Mouse (Mus musculus) kidney, postnatal 14 days (tissue): ENCODE measurements around the gene Mrpl46.
A peak's percentile ranks its signal among the peaks of the same experiment; 100 is the strongest.

Experiments
- DNase-seq: peaks from one replicate; pipeline ENCODE4 v3.0.0; 2022; ENCODE audit warnings: mixed read lengths

The Mrpl46 gene

DNA sequence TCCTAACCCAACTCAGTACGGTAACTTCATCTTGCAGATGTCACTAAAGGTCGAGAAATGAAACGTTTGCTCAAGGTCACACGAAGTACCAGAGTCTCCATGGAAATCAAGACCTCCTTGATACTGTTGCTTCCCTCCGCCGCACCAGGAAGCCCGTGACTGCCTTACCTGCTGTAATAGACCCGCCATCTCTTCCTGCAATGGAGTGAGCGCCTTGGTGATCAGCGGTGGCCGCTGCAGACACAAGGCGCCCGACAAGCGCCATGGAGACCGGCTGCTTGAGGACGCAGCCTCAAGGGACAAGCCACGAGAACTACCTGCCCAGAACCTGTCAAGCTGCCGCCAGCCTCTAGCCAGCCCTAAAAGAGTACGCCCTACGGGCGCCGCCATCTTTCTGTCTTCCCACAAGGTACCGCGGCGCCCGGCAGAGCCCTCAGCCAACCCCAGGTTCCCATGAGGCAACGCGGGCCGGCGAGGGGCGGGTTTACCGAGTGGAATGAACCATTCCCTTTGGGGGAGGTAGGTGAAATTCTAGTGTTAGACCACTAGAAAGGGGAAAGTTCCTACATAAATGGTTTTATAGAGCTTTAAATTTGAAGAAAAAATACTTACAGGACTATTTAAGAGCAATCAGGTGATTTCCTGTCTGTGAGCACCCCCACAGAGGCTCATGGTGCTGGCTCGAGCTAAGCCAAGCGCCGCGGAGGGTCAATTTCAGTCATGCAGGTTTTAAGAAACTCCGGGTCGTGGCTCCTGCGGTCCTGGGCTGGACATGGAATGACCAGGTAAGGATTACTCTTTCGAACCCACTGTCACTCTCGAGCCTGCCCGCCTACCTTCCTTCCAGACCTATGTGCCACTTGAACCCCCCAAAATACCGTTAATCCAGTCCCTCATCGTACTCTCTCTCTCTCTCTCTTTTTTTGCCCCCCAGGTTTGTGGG is at the start of gene Mrpl46, which contains the start of gene Mrps11:
TSS of gene Mrpl46 (minus strand) at position 893 of the 943 bp plus-strand sequence.
TSS of gene Mrps11 (plus strand) at position 481 of the 943 bp plus-strand sequence.
- DNase-seq: peak; percentile 91

DNA sequence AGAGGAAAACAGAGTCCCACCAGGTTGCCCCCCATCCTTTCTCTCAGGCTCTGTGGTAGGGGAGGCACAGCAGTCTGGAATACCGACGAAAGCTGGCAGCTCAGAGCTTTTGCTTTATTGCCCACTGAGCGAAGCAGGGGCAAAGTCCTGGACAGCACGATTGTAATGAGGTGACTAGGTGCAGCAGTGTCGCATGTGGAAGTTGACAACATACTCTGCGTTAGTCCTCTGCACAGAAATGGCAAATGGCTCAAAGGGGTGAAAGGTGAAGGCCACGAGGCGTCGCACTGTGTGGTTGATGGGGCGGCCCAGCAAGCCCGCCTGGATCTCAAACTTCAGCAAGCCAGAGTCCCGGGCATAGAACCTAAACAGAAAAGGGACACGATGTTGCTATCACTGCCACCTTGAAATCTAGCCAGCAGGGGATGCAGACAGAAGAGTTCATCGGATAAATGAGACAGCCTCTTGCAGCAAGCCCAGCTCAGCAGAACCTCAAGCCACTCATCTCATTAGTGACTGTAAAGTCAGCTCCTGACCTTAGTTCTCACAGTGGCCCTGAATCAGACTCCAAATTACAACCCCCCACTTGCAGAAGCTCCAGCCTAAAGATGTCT is 44.5 kb upstream of the Mrpl46 start:
- no peak for DNase-seq

DNA sequence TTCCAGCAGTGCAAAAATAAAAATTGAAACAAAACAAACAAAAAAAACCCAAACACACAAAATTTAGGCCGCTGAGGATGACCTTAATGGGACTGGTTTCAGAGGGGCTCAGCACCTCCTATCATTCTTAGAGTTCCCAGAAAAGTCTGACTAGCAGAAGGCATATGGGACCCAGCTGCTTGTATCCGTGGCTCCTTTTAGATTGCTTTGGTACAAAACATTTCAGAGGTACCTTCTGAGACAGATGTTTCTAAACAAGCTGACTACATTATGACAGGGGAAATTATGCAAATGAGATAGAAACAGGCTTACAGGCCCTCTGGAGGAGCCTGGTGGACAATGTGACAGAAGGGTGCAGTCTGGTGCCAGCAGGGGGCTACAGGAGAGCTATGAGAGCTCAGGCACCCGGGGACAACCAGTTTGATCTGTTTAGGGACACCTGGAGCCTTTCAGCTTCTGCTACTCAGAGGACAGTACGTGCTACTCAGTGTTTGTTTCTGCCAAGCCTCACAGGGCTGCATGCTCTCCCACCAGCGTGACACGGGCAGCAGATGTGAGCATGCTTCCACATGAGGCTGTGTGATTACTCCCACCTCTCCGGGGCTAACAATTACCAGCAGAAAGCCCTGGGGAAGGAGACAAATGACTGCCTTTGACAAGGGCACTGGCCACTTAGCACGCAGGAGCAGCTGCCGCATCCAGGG is 43.5 kb upstream of the Mrpl46 start:
- peak; percentile 32 for DNase-seq

DNA sequence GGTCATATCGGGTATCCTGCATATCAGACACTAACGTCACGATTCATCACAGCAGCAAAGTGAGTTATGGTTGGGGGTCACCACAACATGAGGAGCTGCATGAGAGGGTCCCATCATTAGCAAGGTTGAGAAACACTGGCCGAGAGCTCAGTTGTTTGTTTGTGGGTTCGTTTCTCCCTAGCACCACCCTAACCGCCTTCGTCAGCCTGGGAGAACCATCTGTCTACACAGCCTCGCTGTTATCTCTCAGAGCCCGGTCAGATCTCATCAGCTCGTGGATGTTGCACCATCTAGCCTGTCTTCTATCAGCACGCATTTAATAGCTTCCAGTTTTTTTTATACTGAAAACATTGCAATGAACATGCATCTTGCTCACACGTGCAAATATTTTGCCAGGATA is 35.0 kb upstream of the Mrpl46 start:
- DNase-seq: no peak

DNA sequence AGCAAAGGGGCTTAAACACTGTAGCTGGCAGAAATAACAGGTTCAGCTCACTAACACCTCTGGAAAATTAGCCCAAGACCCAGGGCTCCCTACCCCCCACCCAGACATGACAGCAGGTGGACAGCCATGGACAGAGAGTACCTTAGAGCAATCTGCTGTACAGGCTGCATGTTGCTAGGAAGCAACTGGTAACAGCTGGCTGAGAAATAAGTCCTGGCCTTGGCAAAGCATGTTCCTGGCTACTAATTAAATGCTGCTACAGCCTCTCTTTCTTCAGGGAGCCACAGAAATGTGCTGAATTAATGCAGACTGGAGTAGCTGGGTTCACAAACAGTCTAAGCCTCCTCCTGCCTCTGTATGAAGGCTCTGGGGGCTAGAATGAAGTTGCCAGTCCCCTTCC is 31.4 kb upstream of the Mrpl46 start:
- DNase-seq: peak; percentile 49

DNA sequence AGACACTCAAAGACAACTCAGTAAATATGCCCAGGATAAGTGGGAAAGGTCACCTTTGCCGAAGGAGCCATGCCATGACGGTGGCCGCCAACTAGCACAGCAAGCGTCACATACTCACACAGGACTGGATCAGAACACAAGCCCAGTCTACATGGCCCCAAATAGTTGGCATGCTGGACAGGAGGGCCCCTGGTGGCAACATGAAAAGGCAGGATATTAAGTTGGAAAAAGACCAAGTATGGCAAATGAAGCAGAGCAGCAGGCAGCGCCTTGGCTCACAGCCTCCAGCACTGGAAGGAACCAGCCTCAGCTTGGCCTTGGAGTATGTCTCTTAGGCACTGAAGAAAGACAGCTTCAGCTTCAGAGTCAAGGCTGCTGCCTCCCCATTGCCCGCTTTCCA is 30.5 kb upstream of the Mrpl46 start:
- peak; percentile 49 for DNase-seq

DNA sequence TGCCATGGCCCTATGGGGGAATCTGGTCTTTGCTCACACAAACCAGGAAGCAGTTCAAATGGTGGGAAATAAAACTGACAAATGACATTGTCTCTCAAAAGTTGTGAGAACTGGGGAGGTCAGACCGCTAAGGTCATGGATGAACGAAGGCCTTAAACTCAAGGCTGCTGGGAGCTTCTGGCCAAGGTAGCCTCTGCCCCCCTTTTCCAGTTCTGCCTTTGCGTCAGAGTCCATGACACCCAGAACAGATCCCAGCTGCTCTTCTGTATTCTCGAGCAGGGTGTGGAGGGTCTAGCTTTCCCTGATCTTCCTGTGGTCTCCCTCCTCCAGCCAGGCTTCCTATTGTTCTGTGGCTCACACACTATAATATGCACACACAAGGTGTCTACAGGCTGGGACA is 23.9 kb upstream of the Mrpl46 start:
- DNase-seq: peak; percentile 40

DNA sequence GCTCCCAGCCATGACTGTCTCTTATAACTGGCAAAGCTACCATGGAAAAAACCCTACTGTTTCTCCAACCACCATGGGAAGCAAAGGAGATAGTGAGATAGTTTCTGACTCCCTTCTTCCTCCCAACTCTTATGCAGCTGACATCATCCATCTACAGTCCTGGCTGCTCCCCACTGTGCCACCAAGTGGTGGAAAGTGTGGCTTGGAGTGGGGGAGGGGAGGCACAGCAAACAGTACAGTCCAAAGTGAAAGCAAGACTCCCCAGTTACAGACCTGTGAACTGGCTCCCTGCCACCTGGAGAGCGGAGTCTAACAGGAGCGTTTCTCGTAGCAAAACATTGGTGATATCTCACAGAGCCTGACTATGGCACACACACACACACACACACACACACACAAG is 20.5 kb upstream of the Mrpl46 start:
- peak; percentile 35 for DNase-seq

DNA sequence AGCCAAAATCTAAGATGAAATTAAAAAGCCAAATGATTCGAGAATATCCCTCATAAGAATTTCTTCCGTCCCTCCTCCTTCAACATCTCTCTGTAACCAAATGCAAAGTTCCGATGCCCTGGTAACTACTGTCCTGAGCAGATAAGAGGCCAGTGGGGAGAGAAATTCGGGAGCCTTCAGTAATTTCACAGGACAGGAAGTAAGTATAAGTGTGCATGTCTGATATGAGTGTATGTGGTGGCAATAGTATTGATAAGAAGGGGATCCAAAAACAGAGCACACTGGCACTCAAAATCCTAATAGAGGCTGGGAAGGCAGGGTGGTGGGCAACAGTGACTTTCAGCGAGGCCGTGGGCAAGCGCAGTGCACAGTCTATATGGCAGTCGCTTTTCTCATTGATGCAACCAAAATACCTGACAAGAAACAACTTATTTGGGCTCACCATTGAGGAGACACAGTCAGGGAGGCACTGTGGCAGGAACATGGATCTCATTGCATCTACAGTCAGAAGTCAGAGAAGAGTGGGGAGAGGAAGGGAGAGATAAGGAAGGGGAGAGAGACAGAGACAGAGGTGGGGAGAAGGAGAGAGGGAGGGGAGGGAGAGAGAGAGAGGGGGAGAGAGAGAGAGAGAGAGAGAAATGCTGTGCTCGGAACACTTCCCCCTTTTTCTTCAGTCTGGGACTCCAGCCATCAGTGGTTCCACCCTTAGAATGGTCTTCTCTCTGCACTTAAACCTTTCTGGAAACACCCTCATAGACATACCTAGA is 16.6 kb upstream of the Mrpl46 start:
- DNase-seq: no peak

DNA sequence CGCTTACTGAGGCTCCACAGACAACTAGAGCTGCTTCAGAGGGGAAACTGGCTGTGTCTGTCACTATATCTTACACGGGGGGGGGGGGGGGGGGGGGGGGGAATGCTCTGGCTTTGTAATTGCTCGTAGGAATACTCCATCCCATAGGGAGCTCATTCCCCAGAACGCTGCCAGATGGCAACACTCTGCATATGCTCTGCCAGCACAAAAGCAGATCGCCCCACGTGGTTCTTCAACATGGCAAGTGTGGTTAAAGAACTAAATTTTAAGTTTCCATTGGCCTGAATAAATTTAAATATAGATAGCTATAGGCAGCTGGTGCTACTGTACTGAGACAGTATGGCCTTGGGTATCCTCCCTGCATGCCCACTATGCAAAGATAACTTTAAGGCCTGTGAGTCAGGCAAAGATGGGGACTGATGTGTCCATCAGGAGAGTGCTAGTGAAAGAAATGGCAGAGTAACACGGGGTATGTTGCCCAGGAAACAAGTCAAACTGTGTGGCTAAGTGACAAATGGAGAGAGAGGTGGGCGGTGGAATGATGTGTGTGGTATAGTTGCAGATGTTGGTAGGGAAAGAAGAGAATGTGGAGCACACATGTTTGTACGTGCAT is 14.6 kb upstream of the Mrpl46 start:
- DNase-seq: no peak

DNA sequence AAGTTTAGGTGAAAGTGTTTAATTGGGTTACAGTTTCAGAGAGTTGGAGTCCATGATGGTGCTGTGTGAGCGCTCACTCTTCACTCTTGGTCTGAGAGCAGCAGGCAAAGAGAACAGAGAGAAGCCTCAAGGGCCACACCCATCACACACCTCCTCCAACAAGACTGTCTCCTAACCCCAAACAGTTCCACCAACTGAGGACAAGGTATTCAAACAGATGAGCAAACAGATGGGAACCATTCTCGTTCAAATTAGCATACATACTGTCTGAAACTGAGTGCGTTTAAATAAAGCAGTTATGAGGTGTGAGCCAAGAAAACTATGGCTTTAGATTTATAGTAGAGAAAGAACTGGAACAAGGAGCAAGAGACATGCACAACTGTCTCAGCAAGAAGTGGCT is 13.3 kb upstream of the Mrpl46 start:
- DNase-seq: no peak

DNA sequence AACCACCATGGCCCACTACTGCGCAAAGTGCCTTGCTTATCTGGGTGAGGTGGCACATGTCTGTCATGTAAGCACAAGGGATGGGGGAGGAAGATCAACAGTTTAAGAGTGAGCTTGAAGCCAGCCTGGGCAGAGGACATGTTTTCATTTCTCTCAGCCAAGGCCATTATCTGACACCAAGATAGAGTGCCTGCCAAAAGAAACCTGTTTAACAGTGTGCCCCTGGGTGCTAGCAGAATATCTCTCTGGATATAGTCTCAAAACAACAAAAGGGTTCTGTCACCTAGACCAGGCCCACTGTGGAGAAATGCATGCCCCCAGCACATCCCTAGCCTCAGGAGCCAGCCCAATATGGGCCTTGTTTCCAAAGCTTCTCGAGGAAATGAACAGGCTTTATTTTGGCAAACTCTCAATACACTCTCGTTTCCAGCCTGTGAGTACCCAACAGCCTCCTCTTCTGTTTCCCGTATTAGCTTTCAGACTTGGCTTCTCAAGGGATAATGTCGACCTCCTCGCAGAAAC is 11.3 kb upstream of the Mrpl46 start:
- DNase-seq: no peak

DNA sequence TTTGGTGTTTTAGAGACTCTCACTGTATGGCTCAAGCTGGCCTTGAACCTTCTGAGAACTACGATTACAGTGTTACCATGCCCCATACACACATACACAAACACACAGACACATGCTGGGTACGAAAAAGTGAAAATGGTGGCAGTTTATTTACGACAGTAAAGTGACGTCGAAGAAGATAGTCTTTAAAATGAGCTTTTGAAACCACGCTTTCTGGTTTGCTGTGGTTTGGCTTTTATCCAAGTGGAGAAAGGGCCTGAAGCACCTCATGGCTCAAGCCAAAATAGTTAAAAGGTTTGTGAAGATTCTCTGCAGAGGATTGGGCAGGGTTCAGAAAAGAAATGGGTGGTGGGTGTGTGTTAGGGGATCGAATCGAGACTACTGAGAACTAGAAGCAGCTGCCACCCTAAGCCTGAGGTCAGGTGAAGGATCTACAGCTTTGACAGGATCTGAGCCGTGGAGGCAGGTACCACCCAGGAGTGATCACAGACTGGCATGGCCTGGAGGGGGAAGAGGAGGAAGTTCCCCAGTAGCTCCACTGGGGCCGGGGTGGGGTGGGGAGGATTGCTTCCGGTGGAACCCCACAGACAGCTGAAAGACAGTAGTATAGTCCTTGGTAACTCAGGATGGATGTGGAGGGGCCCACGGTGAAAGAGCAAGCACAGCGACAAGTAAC is 10.7 kb upstream of the Mrpl46 start:
- no peak for DNase-seq

DNA sequence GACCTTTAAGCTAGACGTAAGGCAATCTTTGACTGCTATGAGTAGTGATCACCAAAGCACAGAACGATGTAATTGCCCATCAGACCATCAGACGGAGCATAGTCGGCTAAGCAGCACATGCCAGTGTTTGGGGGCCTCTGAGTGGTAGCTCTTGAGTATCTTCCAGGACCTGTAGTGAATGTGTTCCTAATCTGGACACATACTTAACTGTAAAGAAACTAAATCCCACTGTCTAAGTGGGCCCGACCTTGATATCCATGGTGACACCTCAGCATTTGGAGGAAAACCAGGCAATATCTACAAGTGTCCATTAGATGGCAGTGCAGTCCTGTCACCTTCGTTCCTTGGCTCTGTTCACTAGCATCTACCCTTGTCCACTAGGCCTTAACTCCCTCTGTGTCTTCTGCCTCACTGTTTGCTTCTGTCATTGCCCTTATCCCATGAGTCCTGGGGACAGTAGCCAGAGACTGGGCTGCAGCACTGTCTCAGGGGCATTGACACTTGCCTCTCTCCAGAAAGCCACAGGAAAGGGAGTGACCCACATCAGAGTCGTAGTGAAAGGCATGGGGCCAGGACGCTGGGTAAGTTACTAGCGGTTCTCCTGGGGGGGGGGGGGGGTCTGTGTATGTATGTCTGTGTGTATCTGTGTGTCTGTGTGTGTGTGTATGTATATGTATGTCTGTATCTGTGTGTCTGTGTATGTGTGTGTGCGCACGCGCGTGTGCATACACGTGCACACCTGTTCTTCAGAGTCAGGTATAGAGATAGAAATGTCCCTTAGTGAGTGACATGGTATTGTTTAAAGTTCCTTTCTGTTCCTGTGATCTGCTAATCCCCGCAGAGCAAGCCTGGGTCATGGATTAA is 8.3 kb upstream of the Mrpl46 start:
- peak; percentile 71 for DNase-seq

DNA sequence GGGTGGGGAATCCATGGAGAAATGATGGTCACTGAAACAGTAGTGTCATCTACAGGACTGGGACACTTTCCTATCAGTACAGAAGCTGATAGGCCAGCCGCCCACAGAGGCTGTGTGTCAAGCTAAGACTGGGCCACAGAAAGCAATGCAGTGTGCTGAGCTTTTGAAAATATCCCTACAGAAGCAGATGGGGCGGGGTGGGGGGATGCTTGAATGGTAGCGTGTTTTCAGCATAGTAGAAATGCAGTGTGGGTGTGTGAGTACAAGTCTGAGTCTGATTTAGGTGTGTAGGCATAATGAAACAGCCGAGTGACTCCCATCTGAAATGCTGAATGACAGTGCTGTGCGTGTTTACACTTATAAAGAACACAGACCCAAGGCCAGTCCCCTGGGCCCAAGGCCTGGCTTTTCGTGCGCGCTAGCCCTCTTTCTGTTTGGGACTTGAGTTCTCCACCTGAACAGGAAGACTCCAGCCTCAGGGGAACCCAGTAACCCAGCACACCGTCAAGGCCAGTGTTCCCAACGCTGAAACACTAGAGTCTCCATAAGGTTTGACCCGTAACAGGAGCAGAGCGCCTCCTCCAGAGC is 4.6 kb upstream of the Mrpl46 start:
- no peak for DNase-seq

DNA sequence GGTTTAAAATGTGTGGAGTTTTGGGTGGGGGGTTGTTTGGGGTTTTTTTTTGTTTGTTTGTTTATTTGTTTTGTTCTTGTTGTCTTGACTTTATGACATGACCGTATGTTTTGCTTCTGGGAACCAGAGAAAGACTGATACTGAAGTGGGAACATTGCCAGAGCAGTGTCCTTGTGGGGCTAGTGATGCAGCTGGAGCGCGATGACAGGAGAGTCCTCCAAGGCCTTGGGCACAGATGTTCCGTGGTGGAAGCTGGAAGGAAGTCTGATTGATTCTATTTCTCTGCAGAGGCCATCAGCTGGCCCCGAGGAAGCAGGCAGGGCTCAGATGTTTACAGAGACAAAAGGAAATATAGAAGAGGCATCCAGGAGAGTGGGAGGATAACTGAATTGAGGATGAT is 2.6 kb upstream of the Mrpl46 start:
- DNase-seq: no peak

DNA sequence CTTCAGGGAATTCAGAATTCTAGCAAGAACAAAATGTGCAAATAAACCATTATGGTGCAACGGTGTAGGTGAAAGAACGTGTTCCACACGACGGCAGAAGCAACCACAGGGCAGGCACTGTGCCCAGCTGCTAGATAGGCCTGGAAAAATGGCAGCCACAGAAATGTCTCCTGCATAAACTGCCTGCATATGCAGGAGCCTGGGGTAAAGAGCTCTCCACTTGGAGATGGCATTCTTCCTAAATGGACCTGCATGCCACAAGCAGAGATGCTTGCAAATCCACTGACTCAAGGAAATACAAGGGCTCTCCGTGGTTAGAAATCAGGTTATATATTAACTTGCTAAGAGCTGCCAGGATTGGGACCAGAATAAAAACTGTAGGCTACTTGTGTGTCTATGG is 4.6 kb downstream of the Mrpl46 start:
- DNase-seq: peak; percentile 16

DNA sequence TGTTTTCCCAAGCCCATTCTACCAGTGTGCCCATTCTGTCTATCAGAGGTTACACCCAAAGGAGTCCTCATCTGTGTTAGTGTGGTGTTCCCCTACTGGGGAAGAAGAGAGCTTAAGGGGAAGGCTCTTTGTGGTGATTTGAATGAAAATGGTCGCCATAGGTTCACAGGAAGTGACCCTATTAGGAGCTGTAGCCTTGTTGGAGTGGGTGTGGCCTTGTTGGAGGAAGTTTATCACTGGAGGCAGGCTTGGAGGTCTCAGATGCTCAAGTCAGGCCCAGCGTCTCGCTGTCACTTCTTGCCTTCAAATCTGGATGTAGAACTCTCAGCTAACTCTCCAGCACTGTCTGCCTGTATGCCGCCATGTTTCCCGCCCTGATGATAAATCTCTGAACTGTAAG is 12.4 kb downstream of the Mrpl46 start:
- DNase-seq: no peak

DNA sequence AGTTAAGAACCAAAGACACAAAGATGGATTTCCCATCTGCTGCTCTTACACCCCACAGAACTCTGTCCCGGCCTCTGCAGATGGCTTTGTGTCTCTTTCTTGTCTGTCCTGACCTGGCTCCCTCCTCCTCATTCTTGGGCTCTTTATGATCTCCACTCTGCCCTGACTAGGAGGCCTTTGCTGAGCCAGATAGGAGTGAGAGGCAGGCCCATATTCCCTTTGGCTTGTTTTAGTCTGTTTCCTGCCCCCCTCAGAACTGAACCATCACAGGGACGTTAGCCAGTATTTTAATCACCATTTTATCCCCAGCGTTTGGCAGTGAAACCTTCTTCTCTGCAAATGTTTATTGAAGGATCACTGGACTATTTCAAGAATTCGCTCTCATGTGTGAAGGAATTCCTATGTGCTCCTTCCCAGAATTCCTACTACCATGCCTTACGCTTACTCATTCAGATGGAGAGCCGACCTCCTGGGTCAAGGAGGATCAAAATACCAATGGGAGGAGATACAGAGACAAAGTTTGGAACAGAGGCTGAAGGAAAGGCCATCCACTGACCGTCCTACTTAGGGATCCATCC is 14.2 kb downstream of the Mrpl46 start:
- peak; percentile 25 for DNase-seq
